Mouse (Mus musculus) stomach, postnatal 0 days (tissue): Measurements from ENCODE around the gene Hspbap1.

ENCODE experiments used
- CTCF ChIP-seq: IDR thresholded peaks from 2 replicates; pipeline ENCODE4 v1.5.1; 2016; ENCODE audit warnings: antibody characterized with exemption, low read depth, mild to moderate bottlenecking, moderate library complexity
- EP300 ChIP-seq: optimal IDR thresholded peaks from 2 replicates; pipeline ENCODE3; 2016; ENCODE audit warnings: antibody characterized with exemption

DNA sequence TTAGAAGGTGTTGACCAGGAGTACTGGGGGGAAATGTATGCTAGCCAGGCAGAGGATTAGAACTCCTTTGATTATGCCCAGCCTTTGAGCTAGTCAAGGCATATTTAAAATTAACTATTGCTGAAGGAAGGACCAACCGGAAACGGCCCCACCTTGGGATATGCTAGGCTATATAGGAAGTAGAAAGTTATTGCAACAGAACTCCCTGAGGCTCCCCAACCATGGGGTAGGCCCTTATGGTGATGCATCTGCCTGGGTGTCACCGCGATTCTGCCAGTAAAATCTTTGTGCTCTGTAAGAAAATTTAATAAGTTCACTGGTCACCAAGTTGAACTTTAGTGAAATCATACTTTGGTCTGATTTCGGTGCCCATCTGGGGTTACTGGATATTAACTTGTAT, 16.2 kb upstream of the Hspbap1 start:
- TF ChIP-seq CTCF (no peak), EP300 (no peak)
